21 mouse cellular contexts compared by ENCODE assay signal in genomic region chr12:112372234-112373050, GRCm38 (mm10).
DNase-seq lines count a peak whose midpoint lies in the region; ATAC-seq and TF ChIP-seq lines count a peak whose summit lies in the region.
"Had no signal": no experiment of that assay in that cellular context is flagged by ENCODE, and none has a peak within 500 bp of the region (broad histone marks: within the 10 kb centered on the region; RNA-seq: fewer than 3 reads in every experiment).

No protein-coding gene starts in this region.

- no peak overlapping the region for H3K4me3 ChIP-seq in kidney, embryonic 14.5 days (ENCODE audit: low read length)
- no peak overlapping the region for H3K4me3 ChIP-seq in kidney, adult 2 months (ENCODE audit: insufficient read depth, low read depth, low read length)
- no peak overlapping the region for H3K4me3 ChIP-seq in cortical plate, adult 2 months (ENCODE audit: insufficient read depth, low read length)
- H3K4me3 ChIP-seq: embryonic facial prominence, embryonic 13.5 days; gastrocnemius, adult 2 months; heart, embryonic 13.5 days; layer of hippocampus, adult 2 months; midbrain, embryonic 13.5 days had no signal

- H3K4me1 ChIP-seq in kidney, embryonic 14.5 days (ENCODE audit: control insufficient read depth, insufficient read depth, low read length) = peaks cover 9% of the 10 kb centered on the region; the same call in 1 of the 2 replicates
- H3K4me1 ChIP-seq in kidney, adult 2 months (ENCODE audit: control insufficient read depth, insufficient read depth, low read length) = no peaks in the 10 kb centered on the region
- H3K4me1 ChIP-seq in cortical plate, adult 2 months (ENCODE audit: control insufficient read depth, insufficient read depth, low read length) = no peaks in the 10 kb centered on the region; the same call in 1 of the 2 replicates
- H3K4me1 ChIP-seq: embryonic facial prominence, embryonic 13.5 days had no signal

- no peak overlapping the region for H3K9ac ChIP-seq in kidney, embryonic 14.5 days (ENCODE audit: low read depth, low read length)
- H3K9ac ChIP-seq: embryonic facial prominence, embryonic 13.5 days; heart, embryonic 13.5 days; midbrain, embryonic 13.5 days had no signal

- no peak for ATAC-seq in cerebellum, adult (ENCODE audit: insufficient number of reproducible peaks, low FRiP score, low TSS enrichment)
- peak; percentile 60 for ATAC-seq in kidney, embryonic 14.5 days (ENCODE audit: low FRiP score, low TSS enrichment)
- ATAC-seq: CD4-positive, CD25-positive, alpha-beta regulatory T cell, adult 4 months; lung, postnatal 0 days; midbrain, embryonic 13.5 days had no signal

- intact Hi-C loops in left cerebral cortex, postnatal 4 days (cut with DNase I) = no loop called here
- intact Hi-C loops in left cerebral cortex, postnatal 36 days (cut with DNase I) = no loop called here

- no peak for TF ChIP-seq POLR2A in kidney, adult 2 months (IDR thresholded peaks at IDR 0.05; ENCODE audit: low read depth, low read length)
- TF ChIP-seq POLR2A in cortical plate, adult 2 months (IDR thresholded peaks at IDR 0.05; ENCODE audit: extremely low read depth, insufficient read depth, low read length) = no peak

- H3K4me2 ChIP-seq in kidney, embryonic 14.5 days (replicated peaks; ENCODE audit: low read depth, low read length) = no peak overlapping the region
- H3K4me2 ChIP-seq: embryonic facial prominence, embryonic 13.5 days; heart, embryonic 13.5 days; midbrain, embryonic 13.5 days had no signal

- WGBS in kidney, embryonic 14.5 days = 65% methylated on average over 14 of the region's 14 CpGs
- 45% methylated on average over 14 of the region's 14 CpGs for WGBS in kidney, adult 2 months

- H3K36me3 ChIP-seq in kidney, embryonic 14.5 days (ENCODE audit: control insufficient read depth, insufficient read depth, low read length) = no peaks in the 10 kb centered on the region
- no peaks in the 10 kb centered on the region for H3K36me3 ChIP-seq in kidney, adult 2 months (ENCODE audit: control insufficient read depth, insufficient read depth, low read length)
- H3K36me3 ChIP-seq: embryonic facial prominence, embryonic 13.5 days; heart, embryonic 13.5 days; midbrain, embryonic 13.5 days had no signal

- 0 out of 2 replicates have a peak, but pooled peaks cover 4% of the 10 kb centered on the region for H3K27me3 ChIP-seq in kidney, embryonic 14.5 days (ENCODE audit: control insufficient read depth, insufficient read depth, low read length)
- H3K27me3 ChIP-seq in kidney, adult 2 months (replicated peaks; ENCODE audit: control insufficient read depth, insufficient read depth, low read length) = no peaks in the 10 kb centered on the region
- H3K27me3 ChIP-seq: embryonic facial prominence, embryonic 13.5 days had no signal

- peak overlapping the region; percentile 47; the same call in 1 of the 2 replicates for H3K27ac ChIP-seq in kidney, embryonic 14.5 days (ENCODE audit: low read depth, low read length)
- H3K27ac ChIP-seq in kidney, adult 2 months (ENCODE audit: insufficient read depth, low read depth, low read length) = no peak overlapping the region
- no peak overlapping the region for H3K27ac ChIP-seq in cortical plate, adult 2 months (ENCODE audit: insufficient read depth, low read length)
- H3K27ac ChIP-seq: embryonic facial prominence, embryonic 13.5 days; gastrocnemius, adult 2 months; heart, embryonic 13.5 days; layer of hippocampus, adult 2 months; midbrain, embryonic 13.5 days; stomach, postnatal 0 days had no signal

- peak; percentile 36 to 48 for DNase-seq in cerebellum, postnatal 14 days
- DNase-seq in kidney, adult 2 months = no peak
- DNase-seq in left cerebral cortex, postnatal 4 days = peak; percentile 21
- DNase-seq in left cerebral cortex, postnatal 36 days (ENCODE audit: low spot score in 2 of 2) = no peak
- no peak for DNase-seq in right cerebral cortex, postnatal 4 days
- DNase-seq: adrenal gland, postnatal 25 days; cerebellum, adult 18-20 months; gastrocnemius, adult 2 months; heart, postnatal 4 days; layer of hippocampus, postnatal 36 days; liver had no signal

- TF ChIP-seq CTCF in kidney, adult 2 months (conservative IDR thresholded peaks at IDR 0.05; ENCODE audit: insufficient read depth, insufficient read length, low read depth, low read length) = no peak
- TF ChIP-seq CTCF in cortical plate, adult 2 months (IDR thresholded peaks at IDR 0.05; ENCODE audit: extremely low read depth, insufficient read depth, low read length) = 0 out of 2 replicates have a peak, but pooled peaks have one; percentile 1

- H3K9me3 ChIP-seq in kidney, embryonic 14.5 days (ENCODE audit: control insufficient read depth, low read length) = no peaks in the 10 kb centered on the region
- H3K9me3 ChIP-seq: embryonic facial prominence, embryonic 13.5 days; midbrain, embryonic 13.5 days had no signal

Comparison
In these comparisons a context has a peak if more than half of its experiments do, and no peak if none do; other contexts are left out.
1. DNase-seq: peak in cerebellum, postnatal 14 days (2 of 2) and left cerebral cortex, postnatal 4 days (single experiment); none in kidney, adult 2 months (single experiment), left cerebral cortex, postnatal 36 days (0 of 2) and right cerebral cortex, postnatal 4 days (single experiment).